Mouse (Mus musculus) cerebellum, adult (tissue): ENCODE data around the gene Tmem72.
A peak's percentile ranks its signal among the peaks of the same experiment; 100 is the strongest.

Experiments used
- ATAC-seq: cut with Nextera tagmentation; 2 replicates; pipeline ENCODE4 v1.9.2; 2017; ENCODE audit warnings: mild to moderate bottlenecking, moderate library complexity, mixed read lengths; ENCODE audit not compliant: insufficient number of reproducible peaks, low FRiP score, low TSS enrichment

Gene Tmem72

GRCm38 (mm10) chr6:116682317-116682716 is 34.4 kb downstream of the Tmem72 start:
- ATAC-seq = no peak

- no peak for ATAC-seq
Measured at GRCm38 (mm10) chr6:116679563-116680288, 37.0 kb downstream of the Tmem72 start.

- no peak for ATAC-seq
Measured at GRCm38 (mm10) chr6:116677321-116677720, 39.4 kb downstream of the Tmem72 start.

GRCm38 (mm10) chr6:116676355-116676913 is 40.3 kb downstream of the Tmem72 start:
- ATAC-seq = no peak

- no peak for ATAC-seq
Measured at GRCm38 (mm10) chr6:116674283-116674886, 42.3 kb downstream of the Tmem72 start.

GRCm38 (mm10) chr6:116673471-116674282 is 43.0 kb downstream of the Tmem72 start, which contains the start of gene Rassf4:
TSS of gene Rassf4 (minus strand) at chr6:116673952.
- ATAC-seq = peak; percentile 43

GRCm38 (mm10) chr6:116672349-116672748 is 44.4 kb downstream of the Tmem72 start:
- ATAC-seq = no peak

GRCm38 (mm10) chr6:116671768-116672167 is 44.9 kb downstream of the Tmem72 start:
- no peak for ATAC-seq

GRCm38 (mm10) chr6:116671031-116671430 is 45.7 kb downstream of the Tmem72 start:
- ATAC-seq = no peak

GRCm38 (mm10) chr6:116670144-116670543 is 46.6 kb downstream of the Tmem72 start:
- no peak for ATAC-seq

GRCm38 (mm10) chr6:116668682-116669470 is 47.8 kb downstream of the Tmem72 start:
- ATAC-seq = no peak

GRCm38 (mm10) chr6:116667382-116667781 is 49.3 kb downstream of the Tmem72 start:
- no peak for ATAC-seq

GRCm38 (mm10) chr6:116666892-116667291 is 49.8 kb downstream of the Tmem72 start:
- ATAC-seq = no peak

GRCm38 (mm10) chr6:116666085-116666750 is 50.5 kb downstream of the Tmem72 start:
- no peak for ATAC-seq

- ATAC-seq = no peak
Measured at GRCm38 (mm10) chr6:116664830-116665229, 51.9 kb downstream of the Tmem72 start.

GRCm38 (mm10) chr6:116664031-116664430 is 52.7 kb downstream of the Tmem72 start:
- ATAC-seq = no peak

GRCm38 (mm10) chr6:116663364-116663763 is 53.3 kb downstream of the Tmem72 start:
- ATAC-seq = no peak

GRCm38 (mm10) chr6:116653684-116654454 is 62.8 kb downstream of the Tmem72 start:
- ATAC-seq = peak; percentile 72; the same call in 1 of the 2 replicates

- no peak for ATAC-seq
Measured at GRCm38 (mm10) chr6:116653191-116653590, 63.5 kb downstream of the Tmem72 start.
